Mouse (Mus musculus) heart, postnatal 0 days (tissue): ENCODE data around the gene Aptx.

Source experiments
- CTCF ChIP-seq: IDR thresholded peaks from 2 replicates; pipeline ENCODE4 v1.5.1; 2016; ENCODE audit warnings: antibody characterized with exemption, control low read depth, low read depth
- EP300 ChIP-seq: IDR thresholded peaks from 2 replicates; pipeline ENCODE4 v1.6.1; 2016; ENCODE audit warnings: antibody characterized with exemption, low read depth

DNA sequence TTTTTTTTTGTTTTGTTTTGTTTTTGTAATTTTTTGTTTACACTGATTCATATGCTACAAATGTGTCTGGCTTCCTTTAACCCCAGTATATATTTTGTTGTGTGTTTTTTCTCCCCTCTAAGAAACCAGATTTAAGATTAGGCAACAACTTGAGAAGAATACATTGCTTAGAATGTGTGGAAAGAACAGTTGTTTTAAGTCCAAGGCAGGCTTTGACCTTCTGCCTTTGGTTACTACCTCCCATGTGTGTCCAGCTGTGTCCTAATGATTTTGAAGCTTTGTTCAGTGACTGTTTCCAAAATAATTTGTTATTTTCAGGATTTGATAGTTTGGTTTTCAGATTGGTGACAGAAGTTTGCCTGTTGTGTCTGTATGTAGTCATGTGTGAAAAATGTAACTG, 28.3 kb upstream of the Aptx start:
- TF ChIP-seq CTCF (no peak), EP300 (no peak)
